Mouse (Mus musculus) heart, embryonic 14.5 days (tissue): ENCODE results near the gene Kras. TPM values are rescaled to one million over a fixed set of nuclear protein-coding genes. Genes with fewer than 3 reads are reported as not detected.
A peak's percentile ranks its signal among the peaks of the same experiment; 100 is the strongest.

ENCODE experiments used
- ATAC-seq: fragments of 200-750 bp; cut with Nextera tagmentation; 2 replicates; pipeline ENCODE4 v1.8.0; 2017; ENCODE audit warnings: low read depth, moderate TSS enrichment; ENCODE audit not compliant: insufficient number of reproducible peaks, insufficient read depth, low FRiP score
- H3K27ac ChIP-seq, 2 experiments: fragments of 200-500 bp in 1 of 2; fragments of 300-500 bp in 1 of 2; sonication (generic) in 1 of 2; replicated peaks in 1 of 2; 2 replicates each; pipeline ENCODE4 v1.5.1; 2012 to 2014; ENCODE audit warnings: low read depth in 2 of 2, low read length in 2 of 2, control low read depth in 1 of 2, mild to moderate bottlenecking in 1 of 2, mixed read lengths in 1 of 2; ENCODE audit not compliant: control insufficient read depth in 1 of 2, insufficient read depth in 1 of 2
- H3K27me3 ChIP-seq: fragments of 300-500 bp; sonication (generic); 2 replicates; pipeline ENCODE4 v1.6.1; 2014; ENCODE audit warnings: mild to moderate bottlenecking, low read length, control low read depth; ENCODE audit not compliant: control insufficient read depth, insufficient read depth
- H3K36me3 ChIP-seq: fragments of 300-500 bp; sonication (generic); 2 replicates; pipeline ENCODE4 v1.6.1; 2014; ENCODE audit warnings: mild to moderate bottlenecking, control low read depth, low read length, mixed read lengths; ENCODE audit not compliant: control insufficient read depth, insufficient read depth
- H3K4me1 ChIP-seq, 2 experiments: fragments of 200-500 bp in 1 of 2; fragments of 300-500 bp in 1 of 2; sonication (generic) in 1 of 2; 2 replicates each; pipeline ENCODE4 v1.6.1; 2012 to 2014; ENCODE audit warnings: low read length in 2 of 2, control low read depth in 1 of 2, mixed read lengths in 1 of 2; ENCODE audit not compliant: control insufficient read depth in 2 of 2, insufficient read depth in 2 of 2
- H3K4me2 ChIP-seq: fragments of 300-500 bp; sonication (generic); 2 replicates; pipeline ENCODE4 v1.6.1; 2014; ENCODE audit warnings: mild to moderate bottlenecking, low read length
- H3K4me3 ChIP-seq, 2 experiments: fragments of 200-500 bp in 1 of 2; fragments of 300-500 bp in 1 of 2; sonication (generic) in 1 of 2; 2 replicates each; pipeline ENCODE4 v1.5.1; 2012 to 2014; ENCODE audit warnings: low read length in 2 of 2, mild to moderate bottlenecking in 2 of 2, control low read depth in 1 of 2, low read depth in 1 of 2, moderate library complexity in 1 of 2; ENCODE audit not compliant: control insufficient read depth in 1 of 2, insufficient read depth in 1 of 2
- H3K9ac ChIP-seq: fragments of 300-500 bp; sonication (generic); 2 replicates; pipeline ENCODE4 v1.6.1; 2014; ENCODE audit warnings: mild to moderate bottlenecking, low read length
- H3K9me3 ChIP-seq: fragments of 300-500 bp; sonication (generic); 2 replicates; pipeline ENCODE4 v1.6.1; 2016; ENCODE audit warnings: low read length, control low read depth; ENCODE audit not compliant: control insufficient read depth
- WGBS: fragments of 180-500 bp; shearing (Covaris S2); extraction: QIAGEN DNeasy Blood & Tissue Kit; methylation state at CpG from one replicate; pipeline ENCODE4 v1.1.7; 2014; 5-methylcytosine and 5-hydroxymethylcytosine counted together
- polyA plus RNA-seq: library from polyadenylated mRNA; unstranded; fragments of >200 nt; fragmentation: Nextera tagmentation; extraction: Ambion mirVana; gene quantifications from 2 replicates; pipeline ENCODE4 v1.2.1, GENCODE M21; 2014

Kras gene
- polyA plus RNA-seq, 1 experiment from 2014 or later = 46.3 TPM

DNA sequence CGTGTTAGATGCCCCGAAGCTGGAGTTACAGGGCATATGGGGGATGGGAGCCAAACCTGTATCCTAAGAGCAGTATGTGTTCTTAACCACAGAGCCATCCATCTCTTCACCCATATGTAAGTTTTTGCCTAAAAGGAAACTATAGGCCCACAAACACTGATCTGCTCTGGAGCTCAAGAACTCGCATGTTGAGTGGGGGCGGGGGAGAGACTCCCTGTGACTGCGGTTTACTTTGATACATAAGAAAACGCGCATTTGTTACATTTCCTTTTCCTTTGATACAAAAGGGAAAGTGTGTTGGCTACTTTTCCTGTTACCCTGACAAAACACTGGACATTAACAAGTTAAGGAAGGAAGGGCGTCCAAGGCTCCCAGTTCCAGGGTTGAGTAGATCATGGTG lies 34.2 kb upstream of the Kras start:
- no peaks in the 10 kb centered on the region for H3K36me3 ChIP-seq
- WGBS = 82% methylated on average over 8 of the region's 8 CpGs
- no peak overlapping the region for H3K4me3 ChIP-seq
- H3K9me3 ChIP-seq = peaks cover 5% of the 10 kb centered on the region; the same call in 1 of the 2 replicates
- H3K4me2 ChIP-seq = no peak overlapping the region
- no peak overlapping the region for H3K27ac ChIP-seq
- H3K9ac ChIP-seq = no peak overlapping the region
- H3K27me3 ChIP-seq = peaks cover 24% of the 10 kb centered on the region
- no peak for ATAC-seq
- H3K4me1 ChIP-seq = no peaks in the 10 kb centered on the region

DNA sequence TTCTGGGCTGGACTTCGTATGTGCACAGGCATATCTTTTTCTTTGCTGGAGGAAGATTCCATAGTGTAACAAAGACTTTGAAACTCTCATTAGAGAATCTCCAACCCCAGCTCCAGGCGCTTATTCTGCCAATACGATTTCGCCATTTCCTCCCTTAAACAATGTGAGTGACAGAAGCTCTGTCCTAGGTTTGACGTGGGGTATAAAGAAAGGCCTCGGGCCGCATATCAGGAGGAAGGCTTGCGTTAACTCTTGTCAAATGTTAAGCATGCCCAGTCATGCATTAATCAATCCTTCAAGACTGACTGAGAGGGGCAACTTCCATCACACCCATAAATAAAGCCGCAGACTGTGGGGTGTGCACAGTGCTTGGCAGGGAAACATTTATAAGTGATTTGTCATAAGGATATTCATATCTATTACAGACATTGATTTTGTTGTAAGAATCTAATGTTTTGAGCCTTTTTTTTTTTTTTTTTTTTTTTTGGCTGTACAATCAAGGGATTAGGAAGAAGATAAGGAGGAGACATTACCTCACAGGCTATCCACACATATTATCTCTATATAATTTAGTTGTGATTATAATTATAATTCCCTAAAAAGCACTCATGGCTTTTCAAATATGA lies 27.2 kb upstream of the Kras start:
- Histone ChIP-seq H3K27me3 (peaks cover 78% of the 10 kb centered on the region), H3K9ac (no peak overlapping the region), H3K4me2 (0 out of 2 replicates have a peak overlapping the region, but pooled peaks have one; percentile 56), H3K4me1 (peaks cover 8 to 11% of the 10 kb centered on the region in 2 experiments), H3K9me3 (no peaks in the 10 kb centered on the region), H3K27ac (no peak overlapping the region), H3K4me3 (no peak overlapping the region), H3K36me3 (no peaks in the 10 kb centered on the region)
- WGBS = 65% methylated on average over 9 of the region's 9 CpGs
- no peak for ATAC-seq

DNA sequence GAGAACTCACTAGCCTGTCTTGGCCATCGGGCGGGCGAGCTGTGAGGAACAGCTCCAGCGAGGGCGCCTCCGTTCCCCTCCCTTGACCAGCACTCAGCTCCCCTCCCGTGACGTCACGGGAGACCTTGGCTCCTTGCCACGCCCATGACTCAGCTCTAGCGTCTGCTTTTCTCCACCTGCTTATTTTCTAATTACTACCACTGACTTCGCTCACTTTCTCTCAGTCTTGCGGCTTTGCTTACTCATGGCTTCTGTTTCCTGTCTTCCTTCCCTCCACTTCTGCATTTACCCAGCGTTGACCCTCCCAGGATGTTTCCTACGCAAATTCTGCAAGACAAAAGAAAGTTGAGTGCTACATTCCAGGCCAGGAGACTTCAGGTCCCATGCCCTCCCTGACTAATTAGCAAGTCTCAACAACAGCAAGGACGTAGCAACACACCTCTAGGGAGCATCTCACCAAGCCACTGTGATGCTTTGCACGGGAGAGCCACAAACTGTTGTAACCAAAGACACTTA lies 26.3 kb upstream of the Kras start:
- Histone ChIP-seq H3K36me3 (no peaks in the 10 kb centered on the region), H3K9ac (peak overlapping the region; percentile 46; the same call in 1 of the 2 replicates), H3K27me3 (peaks cover 86% of the 10 kb centered on the region), H3K4me1 (peaks cover 8 to 11% of the 10 kb centered on the region in 2 experiments), H3K27ac (no peak overlapping the region), H3K4me2 (peak overlapping the region; percentile 56), H3K9me3 (no peaks in the 10 kb centered on the region), H3K4me3 (peak overlapping the region; percentile 21 to 27)
- peak; percentile 50; the same call in 1 of the 2 replicates for ATAC-seq
- WGBS = 3% methylated on average over 17 of the region's 17 CpGs

DNA sequence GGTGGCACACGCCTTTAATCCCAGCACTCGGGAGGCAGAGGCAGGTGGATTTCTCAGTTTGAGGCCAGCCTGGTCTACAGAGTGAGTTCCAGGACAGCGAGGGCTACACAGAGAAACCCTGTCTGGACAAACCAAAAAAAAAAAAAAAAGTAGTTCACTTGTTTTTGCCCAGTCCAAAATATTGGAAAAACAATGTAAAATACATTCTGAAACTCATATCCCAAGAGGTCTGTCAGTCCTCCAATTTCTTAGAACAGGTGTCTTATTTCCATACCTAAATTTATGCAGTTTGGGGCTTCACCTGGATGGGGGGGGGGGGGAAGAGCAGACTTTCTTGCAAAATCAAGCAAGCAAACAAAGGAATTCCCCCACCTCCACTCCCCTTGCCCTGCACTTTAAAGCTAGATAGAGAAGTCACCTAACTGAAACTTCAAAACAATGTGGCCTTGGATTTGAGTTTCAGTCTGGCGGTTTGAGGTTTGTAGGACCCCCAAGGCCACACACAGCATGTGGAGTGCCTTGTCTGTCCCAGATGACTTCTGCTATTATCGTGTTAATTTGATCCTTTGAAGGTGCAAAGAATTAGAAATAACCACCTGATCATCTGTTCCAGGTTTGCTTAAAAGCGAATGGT lies 25.7 kb upstream of the Kras start:
- no peaks in the 10 kb centered on the region for H3K36me3 ChIP-seq
- ATAC-seq = no peak
- peaks cover 8 to 11% of the 10 kb centered on the region in 2 experiments for H3K4me1 ChIP-seq
- H3K9me3 ChIP-seq = no peaks in the 10 kb centered on the region
- H3K9ac ChIP-seq = peak overlapping the region; percentile 46; the same call in 1 of the 2 replicates
- H3K27me3 ChIP-seq = peaks cover 82% of the 10 kb centered on the region
- H3K4me3 ChIP-seq = peak overlapping the region in 1 of 2 experiments; percentile 27; a peak in 2 of 4 replicates
- no peak overlapping the region for H3K27ac ChIP-seq
- 54% methylated on average over 6 of the region's 6 CpGs for WGBS
- H3K4me2 ChIP-seq = peak overlapping the region; percentile 56

DNA sequence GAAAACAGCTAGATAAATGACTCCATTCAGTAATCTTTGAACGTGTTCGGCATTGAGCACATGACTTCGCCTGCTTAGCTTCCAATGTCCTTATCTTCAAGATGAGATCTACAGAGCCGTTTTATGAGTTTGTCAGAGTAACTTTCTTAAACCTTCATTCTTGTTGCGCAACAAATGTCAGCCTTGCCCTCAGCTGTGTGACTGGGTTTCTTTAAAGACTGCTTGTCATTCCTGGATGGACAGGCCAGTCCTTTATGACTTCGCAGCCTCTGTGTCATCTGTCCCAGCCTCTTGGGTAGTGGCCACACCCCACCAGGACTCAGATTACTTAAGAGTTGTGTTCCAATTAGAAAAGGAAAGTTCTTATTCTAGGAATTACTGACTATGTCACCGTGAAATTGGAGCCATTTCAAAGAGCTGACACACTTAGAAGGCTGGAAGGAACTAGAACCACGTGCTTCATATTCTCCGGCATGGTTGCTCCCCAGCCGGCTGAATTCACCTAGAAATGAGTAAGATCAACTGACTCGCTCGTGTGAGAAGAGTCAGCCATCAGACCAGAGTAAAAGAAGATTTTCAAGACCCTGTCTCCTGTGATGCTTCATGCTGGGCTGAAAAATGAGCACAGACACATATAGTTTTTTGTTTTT lies 24.1 kb upstream of the Kras start:
- Histone ChIP-seq H3K9ac (no peak overlapping the region), H3K36me3 (no peaks in the 10 kb centered on the region), H3K4me3 (no peak overlapping the region), H3K4me1 (peaks cover 10 to 11% of the 10 kb centered on the region in 2 experiments), H3K27ac (no peak overlapping the region), H3K4me2 (no peak overlapping the region), H3K9me3 (no peaks in the 10 kb centered on the region), H3K27me3 (peaks cover 69% of the 10 kb centered on the region)
- no peak for ATAC-seq
- WGBS = 70% methylated on average over 12 of the region's 12 CpGs

DNA sequence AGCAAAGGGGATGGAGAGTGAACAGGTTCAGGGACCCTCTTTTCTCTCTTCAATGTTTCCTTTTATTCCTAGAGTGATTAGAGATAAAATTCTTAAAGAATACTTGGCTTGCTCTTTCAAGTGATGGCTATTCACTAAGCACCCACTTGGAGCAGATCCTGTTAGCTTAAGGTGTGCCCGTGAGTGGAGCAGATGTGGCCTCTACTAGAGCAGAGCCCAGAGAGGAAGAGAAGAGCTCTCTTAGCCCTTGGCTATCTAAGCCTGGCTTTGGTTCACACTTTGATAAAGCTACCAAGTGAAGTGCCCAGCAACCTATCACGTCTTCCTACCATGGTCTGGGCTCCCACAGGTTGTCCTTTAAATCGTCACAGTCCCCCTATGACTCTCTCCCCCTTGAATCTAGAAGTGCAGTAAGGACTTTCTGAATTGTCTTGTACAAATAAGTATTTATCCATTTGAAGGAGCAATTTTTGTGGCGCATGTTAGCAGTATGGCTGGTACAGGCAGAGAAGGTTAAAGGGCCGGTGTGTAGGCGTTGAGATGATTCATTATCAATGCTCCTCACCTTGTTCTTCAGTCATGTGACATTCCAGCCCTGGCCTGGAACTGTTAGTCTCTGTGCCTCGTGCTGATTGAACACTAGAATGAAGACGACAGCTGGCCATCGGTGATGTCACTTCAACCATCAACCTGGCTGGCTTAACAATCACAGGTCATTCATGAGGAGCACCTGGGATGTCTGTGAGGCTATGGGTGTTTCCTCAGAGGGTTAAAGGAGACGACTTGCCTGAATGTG lies 22.3 kb upstream of the Kras start:
- H3K4me3 ChIP-seq = no peak overlapping the region
- no peaks in the 10 kb centered on the region for H3K9me3 ChIP-seq
- H3K36me3 ChIP-seq = no peaks in the 10 kb centered on the region
- H3K9ac ChIP-seq = no peak overlapping the region
- ATAC-seq = no peak
- WGBS = 62% methylated on average over 10 of the region's 10 CpGs
- peaks cover 10 to 11% of the 10 kb centered on the region in 2 experiments for H3K4me1 ChIP-seq
- H3K27ac ChIP-seq = no peak overlapping the region
- peaks cover 69% of the 10 kb centered on the region for H3K27me3 ChIP-seq
- H3K4me2 ChIP-seq = no peak overlapping the region

DNA sequence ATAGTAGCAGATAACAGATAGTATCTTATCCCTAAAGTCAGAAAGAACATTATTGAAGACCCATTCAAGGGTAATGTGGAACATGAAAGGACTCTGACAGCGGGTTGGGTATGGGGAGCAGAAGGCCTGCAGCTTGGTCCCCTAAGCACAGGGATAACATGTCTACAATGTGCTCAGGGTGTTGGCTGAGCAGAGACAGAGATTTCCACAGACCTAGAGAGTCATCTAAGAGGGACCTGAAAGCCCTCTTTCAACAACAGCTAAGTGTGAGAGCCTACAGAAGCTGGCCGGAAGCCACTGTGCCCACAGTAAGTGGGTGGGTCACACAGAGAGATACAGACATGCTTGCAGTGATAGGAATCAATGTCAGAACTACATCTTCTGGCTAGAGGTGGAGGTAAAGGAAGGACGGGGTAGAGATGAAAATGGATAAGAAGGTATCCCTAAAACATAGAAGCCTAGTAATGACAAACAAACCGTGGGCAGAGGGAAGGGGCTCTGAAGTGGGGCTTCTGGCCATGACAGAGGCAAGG lies 19.3 kb upstream of the Kras start:
- H3K27me3 ChIP-seq = peaks cover 55% of the 10 kb centered on the region
- no peak overlapping the region for H3K4me2 ChIP-seq
- no peaks in the 10 kb centered on the region for H3K36me3 ChIP-seq
- H3K9me3 ChIP-seq = no peaks in the 10 kb centered on the region
- H3K9ac ChIP-seq = no peak overlapping the region
- peak; percentile 47; the same call in 1 of the 2 replicates for ATAC-seq
- WGBS = 51% methylated on average over 4 of the region's 4 CpGs
- H3K27ac ChIP-seq = no peak overlapping the region
- no peak overlapping the region for H3K4me3 ChIP-seq
- H3K4me1 ChIP-seq = peaks cover 0 to 2% of the 10 kb centered on the region in 2 experiments; a peak in 2 of 4 replicates
